Mouse (Mus musculus) midbrain, embryonic 12.5 days (tissue): ENCODE data around the gene Trio. TPM values are rescaled to one million over a fixed set of nuclear protein-coding genes. Genes with fewer than 3 reads are reported as not detected.
A peak's percentile ranks its signal among the peaks of the same experiment; 100 is the strongest.

ENCODE experiments used
- ATAC-seq: fragments of 200-750 bp; cut with Nextera tagmentation; 2 replicates; pipeline ENCODE4 v1.8.0; 2017; ENCODE audit warnings: low read depth, moderate TSS enrichment, moderate library complexity; ENCODE audit not compliant: low FRiP score
- H3K27ac ChIP-seq: fragments of 300-500 bp; sonication (generic); replicated peaks from 2 replicates; pipeline ENCODE4 v1.5.1; 2016; ENCODE audit warnings: mild to moderate bottlenecking
- H3K27me3 ChIP-seq: fragments of 300-500 bp; sonication (generic); 2 replicates; pipeline ENCODE4 v1.6.1; 2016; ENCODE audit warnings: mild to moderate bottlenecking
- H3K36me3 ChIP-seq: fragments of 300-500 bp; sonication (generic); 2 replicates; pipeline ENCODE4 v1.6.1; 2016
- H3K4me1 ChIP-seq: fragments of 300-500 bp; sonication (generic); 2 replicates; pipeline ENCODE4 v1.6.1; 2016
- H3K4me2 ChIP-seq: fragments of 300-500 bp; sonication (generic); replicated peaks from 2 replicates; pipeline ENCODE4 v1.6.1; 2016; ENCODE audit warnings: mild to moderate bottlenecking, moderate library complexity
- H3K4me3 ChIP-seq: fragments of 300-500 bp; sonication (generic); 2 replicates; pipeline ENCODE4 v1.5.1; 2016; ENCODE audit warnings: mild to moderate bottlenecking
- H3K9ac ChIP-seq: fragments of 300-500 bp; sonication (generic); replicated peaks from 2 replicates; pipeline ENCODE4 v1.6.1; 2016; ENCODE audit warnings: mild to moderate bottlenecking, moderate library complexity
- H3K9me3 ChIP-seq: fragments of 300-500 bp; sonication (generic); 2 replicates; pipeline ENCODE4 v1.6.1; 2016; ENCODE audit warnings: mild to moderate bottlenecking
- WGBS: fragments of 180-500 bp; shearing (Covaris S2); methylation state at CpG from one replicate; pipeline ENCODE4 v1.1.7; 2016; 5-methylcytosine and 5-hydroxymethylcytosine counted together
- polyA plus RNA-seq: library from polyadenylated mRNA; unstranded; fragments of >200 nt; fragmentation: Nextera tagmentation; extraction: Ambion mirVana; gene quantifications from 2 replicates; pipeline ENCODE4 v1.2.1, GENCODE M21; 2016

The Trio gene
- polyA plus RNA-seq, 1 experiment from 2014 or later: 38.3 TPM

GRCm38 (mm10) chr15:28060977-28061376 is 35.3 kb upstream of the Trio start:
- Histone ChIP-seq H3K4me3 (no peak overlapping the region), H3K27ac (no peak overlapping the region), H3K4me1 (peaks cover 16% of the 10 kb centered on the region; the same call in 1 of the 2 replicates), H3K9ac (no peak overlapping the region), H3K4me2 (no peak overlapping the region), H3K36me3 (no peaks in the 10 kb centered on the region), H3K27me3 (peaks cover 25% of the 10 kb centered on the region), H3K9me3 (no peaks in the 10 kb centered on the region)
- ATAC-seq: no peak
- WGBS: 76% methylated on average over 5 of the region's 5 CpGs

GRCm38 (mm10) chr15:28060423-28060822 is 34.8 kb upstream of the Trio start:
- H3K36me3 ChIP-seq: no peaks in the 10 kb centered on the region
- no peak overlapping the region for H3K4me3 ChIP-seq
- H3K9ac ChIP-seq: no peak overlapping the region
- peak; percentile 58; the same call in 1 of the 2 replicates for ATAC-seq
- peaks cover 25% of the 10 kb centered on the region for H3K27me3 ChIP-seq
- no peaks in the 10 kb centered on the region for H3K9me3 ChIP-seq
- H3K4me2 ChIP-seq: no peak overlapping the region
- peaks cover 16% of the 10 kb centered on the region; the same call in 1 of the 2 replicates for H3K4me1 ChIP-seq
- WGBS: 34% methylated on average over 6 of the region's 6 CpGs
- H3K27ac ChIP-seq: no peak overlapping the region

DNA sequence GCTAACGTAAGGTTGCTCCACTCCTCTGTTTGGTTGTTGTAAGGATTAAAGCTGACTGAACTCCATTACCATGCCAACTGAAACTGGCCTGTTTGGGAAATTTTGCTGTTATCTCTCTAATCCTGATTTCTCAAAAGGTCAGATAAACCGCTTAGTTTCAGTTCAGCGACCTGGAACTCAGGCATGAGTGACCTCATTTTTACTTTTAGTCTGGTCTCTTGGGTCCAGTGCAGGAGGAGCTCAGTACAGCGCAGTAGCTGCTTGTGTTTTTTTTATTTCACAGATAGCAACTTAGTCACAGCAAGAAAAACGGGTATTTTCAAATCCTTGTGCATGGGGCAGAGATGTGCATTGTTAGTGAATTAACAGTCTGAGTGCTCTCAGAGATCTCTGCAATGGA is 31.9 kb upstream of the Trio start:
- H3K4me2 ChIP-seq: no peak overlapping the region
- H3K9me3 ChIP-seq: no peaks in the 10 kb centered on the region
- H3K27ac ChIP-seq: no peak overlapping the region
- H3K4me3 ChIP-seq: no peak overlapping the region
- no peak for ATAC-seq
- WGBS: 10% methylated on average over 5 of the region's 5 CpGs
- H3K36me3 ChIP-seq: no peaks in the 10 kb centered on the region
- H3K9ac ChIP-seq: no peak overlapping the region
- peaks cover 20% of the 10 kb centered on the region; the same call in 1 of the 2 replicates for H3K4me1 ChIP-seq
- H3K27me3 ChIP-seq: peaks cover 37% of the 10 kb centered on the region

DNA sequence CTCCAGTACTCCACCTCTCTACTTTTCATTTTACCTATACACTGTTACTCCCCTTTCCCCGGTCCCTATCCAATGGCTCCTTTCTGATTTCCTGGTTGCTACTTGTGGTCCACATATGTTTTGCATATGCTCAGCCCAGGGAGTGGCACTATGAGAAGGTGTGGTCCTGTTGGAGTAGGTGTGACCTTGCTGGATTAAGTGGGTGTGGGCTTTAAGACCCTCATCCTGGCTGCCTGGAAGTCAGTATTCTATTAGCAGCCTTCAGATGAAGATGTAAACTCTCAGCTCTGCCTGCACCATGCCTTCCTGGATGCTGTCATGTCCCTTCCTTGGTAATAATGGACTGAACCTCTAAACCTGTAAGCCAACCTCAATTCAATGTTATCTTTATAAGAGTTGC is 29.1 kb upstream of the Trio start:
- Histone ChIP-seq H3K9me3 (no peaks in the 10 kb centered on the region), H3K4me3 (no peak overlapping the region), H3K27ac (no peak overlapping the region), H3K4me1 (peaks cover 28% of the 10 kb centered on the region), H3K36me3 (no peaks in the 10 kb centered on the region), H3K4me2 (no peak overlapping the region), H3K27me3 (peaks cover 29% of the 10 kb centered on the region), H3K9ac (no peak overlapping the region)
- WGBS: 100% methylated on average over 1 of the region's 1 CpGs
- no peak for ATAC-seq

GRCm38 (mm10) chr15:28054111-28054510 is 28.5 kb upstream of the Trio start:
- Histone ChIP-seq H3K27ac (no peak overlapping the region), H3K4me3 (no peak overlapping the region), H3K27me3 (peaks cover 33% of the 10 kb centered on the region), H3K9me3 (no peaks in the 10 kb centered on the region), H3K36me3 (no peaks in the 10 kb centered on the region), H3K4me2 (no peak overlapping the region), H3K4me1 (peaks cover 28% of the 10 kb centered on the region), H3K9ac (no peak overlapping the region)
- 29% methylated on average over 1 of the region's 1 CpGs for WGBS
- ATAC-seq: no peak

DNA sequence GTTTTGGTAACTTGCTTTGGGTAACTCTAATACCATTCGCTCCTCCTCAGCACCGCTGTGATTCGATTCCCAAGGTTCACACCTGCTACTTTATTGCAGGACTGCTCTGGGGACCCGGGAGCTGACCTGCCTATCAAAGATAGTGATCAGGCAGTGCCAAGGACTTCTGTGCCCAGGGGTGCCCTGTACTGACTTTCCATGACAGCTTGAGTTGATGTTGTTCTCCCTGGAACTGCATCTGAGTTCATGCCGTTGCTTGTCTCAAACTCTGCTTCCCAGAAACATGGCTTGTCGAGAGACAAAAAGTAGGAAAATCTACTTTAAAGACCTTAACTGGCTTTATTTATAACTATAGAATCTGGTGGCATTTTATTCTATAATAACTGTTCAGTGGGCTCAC is 27.6 kb upstream of the Trio start:
- Histone ChIP-seq H3K9me3 (no peaks in the 10 kb centered on the region), H3K27ac (no peak overlapping the region), H3K4me2 (no peak overlapping the region), H3K9ac (no peak overlapping the region), H3K4me3 (no peak overlapping the region), H3K4me1 (peaks cover 28% of the 10 kb centered on the region), H3K27me3 (peaks cover 28% of the 10 kb centered on the region), H3K36me3 (no peaks in the 10 kb centered on the region)
- WGBS: 45% methylated on average over 6 of the region's 6 CpGs
- ATAC-seq: no peak

- Histone ChIP-seq H3K27me3 (peaks cover 28% of the 10 kb centered on the region), H3K4me2 (peak overlapping the region; percentile 46), H3K4me1 (peaks cover 22% of the 10 kb centered on the region), H3K9me3 (no peaks in the 10 kb centered on the region), H3K36me3 (no peaks in the 10 kb centered on the region), H3K27ac (no peak overlapping the region), H3K4me3 (no peak overlapping the region), H3K9ac (no peak overlapping the region)
- peak; percentile 25; the same call in 1 of the 2 replicates for ATAC-seq
- 52% methylated on average over 4 of the region's 4 CpGs for WGBS
Measured at GRCm38 (mm10) chr15:28051811-28052210, 26.2 kb upstream of the Trio start.

DNA sequence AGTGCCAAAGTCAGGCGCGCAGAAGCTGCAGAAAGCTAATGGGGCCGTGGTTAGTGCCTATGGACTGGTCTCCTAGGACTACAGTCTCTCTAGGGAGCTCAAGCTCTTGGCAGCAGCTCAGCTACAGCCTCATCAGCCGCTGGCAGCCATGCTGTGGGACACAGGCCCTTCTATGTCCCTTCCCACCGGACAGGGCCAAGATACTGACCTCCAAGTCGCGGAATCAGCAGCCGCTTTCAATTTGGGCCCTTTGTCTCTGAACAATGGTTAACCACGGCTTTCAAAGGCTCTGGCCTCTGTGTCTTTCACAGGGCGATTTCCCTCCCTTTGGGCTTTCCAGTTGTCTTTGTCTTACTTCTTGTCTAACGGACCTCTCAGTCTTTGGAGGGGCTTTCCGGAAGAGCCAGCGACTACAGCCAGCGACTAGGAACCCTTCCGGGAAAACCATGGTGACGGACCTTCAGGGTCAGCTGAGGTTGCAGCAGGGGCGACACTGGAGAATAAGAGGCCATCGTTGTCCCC is 25.5 kb upstream of the Trio start:
- Histone ChIP-seq H3K27ac (0 out of 2 replicates have a peak overlapping the region, but pooled peaks have one; percentile 5), H3K9ac (peak overlapping the region; percentile 20; the same call in 1 of the 2 replicates), H3K9me3 (no peaks in the 10 kb centered on the region), H3K27me3 (peaks cover 28% of the 10 kb centered on the region), H3K36me3 (no peaks in the 10 kb centered on the region), H3K4me2 (peak overlapping the region; percentile 46), H3K4me3 (0 out of 2 replicates have a peak overlapping the region, but pooled peaks have one; percentile 19), H3K4me1 (peaks cover 22% of the 10 kb centered on the region)
- ATAC-seq: peak; percentile 76
- WGBS: 5% methylated on average over 18 of the region's 18 CpGs

DNA sequence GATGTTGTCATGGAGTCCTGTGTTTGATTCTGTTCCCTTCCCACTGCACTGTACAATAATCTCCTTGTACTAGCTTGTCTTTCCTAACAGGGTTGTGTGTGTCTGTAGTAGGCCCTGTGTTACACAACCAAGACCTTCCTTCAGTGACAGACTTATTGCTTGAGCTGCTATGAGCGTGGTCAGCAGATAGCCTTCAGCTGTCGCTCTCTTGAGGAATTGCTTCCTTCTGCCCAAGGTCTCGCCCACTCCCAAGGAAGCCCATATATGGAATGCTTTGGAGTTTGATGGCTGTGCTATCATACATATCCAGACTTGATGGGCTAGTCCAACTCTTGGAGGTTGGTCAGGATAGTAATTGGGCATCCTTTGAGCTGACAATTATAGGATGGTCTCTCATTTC is 22.1 kb upstream of the Trio start:
- ATAC-seq: no peak
- Histone ChIP-seq H3K27me3 (peaks cover 22% of the 10 kb centered on the region), H3K9ac (no peak overlapping the region), H3K9me3 (no peaks in the 10 kb centered on the region), H3K4me1 (peaks cover 15% of the 10 kb centered on the region), H3K4me3 (no peak overlapping the region), H3K36me3 (no peaks in the 10 kb centered on the region), H3K27ac (no peak overlapping the region), H3K4me2 (no peak overlapping the region)
- WGBS: 94% methylated on average over 3 of the region's 3 CpGs

GRCm38 (mm10) chr15:28041158-28041865 is 15.7 kb upstream of the Trio start:
- no peak overlapping the region for H3K4me3 ChIP-seq
- no peaks in the 10 kb centered on the region for H3K36me3 ChIP-seq
- H3K4me2 ChIP-seq: no peak overlapping the region
- no peak overlapping the region for H3K9ac ChIP-seq
- ATAC-seq: peak; percentile 41; the same call in 1 of the 2 replicates
- H3K27ac ChIP-seq: no peak overlapping the region
- peaks cover 10% of the 10 kb centered on the region for H3K4me1 ChIP-seq
- 9% methylated on average over 9 of the region's 9 CpGs for WGBS
- peaks cover 30% of the 10 kb centered on the region for H3K27me3 ChIP-seq
- no peaks in the 10 kb centered on the region for H3K9me3 ChIP-seq

GRCm38 (mm10) chr15:28037651-28038050 is 12.0 kb upstream of the Trio start:
- 93% methylated on average over 6 of the region's 6 CpGs for WGBS
- Histone ChIP-seq H3K4me2 (no peak overlapping the region), H3K36me3 (no peaks in the 10 kb centered on the region), H3K27me3 (peaks cover 26% of the 10 kb centered on the region), H3K4me1 (peaks cover 10% of the 10 kb centered on the region), H3K27ac (no peak overlapping the region), H3K4me3 (no peak overlapping the region), H3K9me3 (no peaks in the 10 kb centered on the region), H3K9ac (no peak overlapping the region)
- no peak for ATAC-seq

DNA sequence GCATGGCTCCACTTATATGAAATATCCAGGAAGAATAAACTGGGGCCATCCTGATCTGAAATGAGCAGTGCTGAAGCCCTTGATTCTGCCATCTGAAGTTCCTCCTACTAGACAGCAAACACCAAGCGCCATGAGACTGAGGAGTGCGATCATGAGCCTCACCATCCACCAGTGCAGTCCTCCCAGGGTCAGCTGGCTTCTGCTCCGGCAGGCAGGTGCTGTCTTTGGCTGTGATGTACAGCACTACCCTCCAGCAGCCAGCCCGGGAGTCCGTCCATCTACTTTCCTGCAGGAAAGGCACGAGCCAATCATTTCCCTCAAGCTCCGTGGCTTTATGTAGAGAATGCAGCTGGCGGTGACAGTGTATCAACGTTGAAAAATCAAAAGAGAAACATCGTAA is 10.0 kb upstream of the Trio start:
- WGBS: 90% methylated on average over 10 of the region's 10 CpGs
- Histone ChIP-seq H3K9ac (no peak overlapping the region), H3K27me3 (peaks cover 12% of the 10 kb centered on the region; the same call in 1 of the 2 replicates), H3K9me3 (no peaks in the 10 kb centered on the region), H3K36me3 (no peaks in the 10 kb centered on the region), H3K4me3 (no peak overlapping the region), H3K4me2 (no peak overlapping the region), H3K27ac (no peak overlapping the region), H3K4me1 (no peaks in the 10 kb centered on the region)
- no peak for ATAC-seq
